Mouse (Mus musculus) frontal cortex, adult (tissue): ENCODE results near the gene Morn1.

Experiments
- ATAC-seq: cut with Nextera tagmentation; 2 replicates; pipeline ENCODE4 v1.9.2; 2017; ENCODE audit warnings: mild to moderate bottlenecking, moderate library complexity, mixed read lengths; ENCODE audit not compliant: low TSS enrichment

The Morn1 gene

DNA sequence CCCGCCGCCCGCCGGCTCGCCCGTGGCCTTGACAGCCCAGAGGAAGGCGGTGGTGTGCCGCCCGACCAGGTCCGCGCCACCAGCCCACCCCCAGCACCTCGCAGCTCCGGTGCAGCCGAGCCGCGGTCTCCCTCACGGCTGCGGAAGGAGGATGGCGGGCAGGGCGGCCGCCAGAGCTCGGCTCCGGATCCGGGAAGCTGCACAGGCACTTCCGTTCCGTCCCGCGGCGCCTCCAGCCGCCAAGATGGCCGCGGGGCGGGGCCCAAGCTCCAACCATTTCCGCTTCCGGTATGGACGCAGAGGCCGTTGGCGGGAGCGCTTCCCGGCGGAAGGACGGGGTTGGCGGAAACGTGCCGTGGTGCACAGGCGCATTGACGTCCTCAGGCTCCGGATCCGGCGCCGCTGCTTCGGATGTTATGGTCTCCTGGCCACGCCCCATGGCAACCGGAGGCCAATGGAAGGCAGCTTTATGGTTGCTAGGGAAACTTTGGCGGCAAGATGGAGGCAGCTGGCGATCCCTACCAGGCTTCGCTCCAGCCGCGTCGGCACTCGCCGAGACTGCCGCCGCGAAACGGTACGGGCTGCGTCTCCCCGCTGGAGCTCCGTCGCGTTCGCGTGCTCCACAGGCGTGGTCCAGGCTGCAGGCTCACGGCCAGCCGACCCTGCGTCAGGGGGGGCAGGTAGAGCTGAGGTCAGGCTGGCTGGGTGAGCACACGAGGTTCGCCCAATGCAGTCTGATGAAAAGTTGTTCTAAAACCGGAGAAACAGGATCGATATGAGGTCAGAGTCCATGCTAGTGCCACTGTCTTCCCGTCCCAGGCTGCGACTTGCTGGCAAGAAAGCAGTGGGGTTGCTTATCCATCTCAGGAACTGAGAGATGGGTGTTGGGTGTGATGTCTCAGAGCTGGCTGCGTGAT is at the start of gene Morn1, which contains the start of gene Rer1:
Gene Morn1 (plus strand): TSS at position 470 of the 917 bp plus-strand sequence.
Gene Rer1 (minus strand): TSS at position 275 of the 917 bp plus-strand sequence.
- peak; percentile 98 for ATAC-seq

DNA sequence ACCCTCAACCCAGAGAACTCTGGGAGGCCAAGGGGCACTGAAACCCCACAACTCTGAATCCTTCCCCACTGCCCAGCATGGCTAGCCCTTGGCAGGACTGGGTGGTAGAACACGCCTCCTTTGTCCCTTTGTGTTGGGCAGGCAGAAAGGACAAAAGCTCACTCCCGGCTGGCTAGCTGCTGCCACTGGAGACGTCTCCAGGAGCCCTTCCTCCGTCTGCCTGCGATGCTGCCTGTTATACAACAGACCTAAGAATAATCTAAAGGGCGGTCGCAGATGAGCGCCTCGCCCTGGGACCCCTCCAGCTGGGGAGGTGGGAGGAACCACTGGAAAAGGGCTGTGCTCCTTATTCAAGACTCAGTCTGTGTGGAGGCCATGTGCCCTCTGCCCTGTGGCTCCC is 46.2 kb upstream of the Morn1 start:
- peak; percentile 64 for ATAC-seq

DNA sequence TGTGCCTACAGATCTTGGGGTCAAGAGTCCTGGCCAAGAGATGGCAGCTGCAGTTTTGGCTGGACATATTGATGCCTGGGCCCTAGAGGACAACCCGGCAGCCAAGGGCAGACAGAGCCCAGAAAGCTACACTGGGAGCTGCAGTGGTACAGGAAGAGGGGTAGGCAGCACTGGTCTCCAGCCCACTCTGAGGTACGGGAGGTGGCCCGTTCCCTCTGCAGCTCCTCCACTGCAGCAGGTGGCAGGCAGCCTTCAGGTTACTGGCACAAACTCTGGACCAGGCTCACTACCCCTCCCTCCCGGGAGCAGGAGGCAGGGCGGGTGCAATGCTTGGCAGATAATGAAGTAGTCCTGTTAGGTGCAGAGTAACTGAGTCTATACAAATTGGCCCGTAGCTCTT is 45.7 kb upstream of the Morn1 start:
- peak; percentile 13; the same call in 1 of the 2 replicates for ATAC-seq

DNA sequence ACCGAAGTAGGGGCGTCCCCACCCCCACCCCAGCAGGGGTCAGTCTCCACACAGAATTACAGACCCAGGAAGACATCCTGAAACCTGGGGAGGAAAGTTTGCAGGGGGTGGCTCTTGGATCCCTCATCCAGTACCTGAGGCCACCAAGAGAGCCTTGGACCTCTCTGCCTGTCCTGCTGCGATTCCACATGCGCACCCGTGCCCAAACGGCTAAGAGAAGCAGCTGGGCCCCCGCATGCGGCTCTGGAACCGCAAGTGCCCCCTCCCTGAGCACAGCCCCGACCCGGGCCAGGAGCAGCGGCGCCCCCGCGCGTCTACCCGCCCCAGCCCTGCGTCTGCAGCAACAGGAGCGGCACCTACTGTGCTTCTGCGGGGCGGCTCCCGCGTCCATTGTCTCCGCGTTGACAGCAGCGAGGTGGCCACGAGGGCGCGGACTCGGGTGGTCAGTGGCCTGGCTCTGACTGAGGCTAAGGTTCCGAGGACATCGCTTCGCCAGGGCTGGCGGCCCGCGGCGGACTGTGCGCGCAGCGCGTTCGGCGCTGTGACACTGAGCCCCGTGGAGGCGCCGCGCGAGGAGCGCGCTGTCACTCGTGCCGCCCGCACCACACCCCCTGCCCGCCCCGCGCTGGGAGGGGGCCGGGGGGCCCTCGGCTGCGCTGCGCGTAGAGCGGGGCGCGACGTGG is 43.6 kb upstream of the Morn1 start:
- 0 out of 2 replicates have a peak, but pooled peaks have one; percentile 19 for ATAC-seq

DNA sequence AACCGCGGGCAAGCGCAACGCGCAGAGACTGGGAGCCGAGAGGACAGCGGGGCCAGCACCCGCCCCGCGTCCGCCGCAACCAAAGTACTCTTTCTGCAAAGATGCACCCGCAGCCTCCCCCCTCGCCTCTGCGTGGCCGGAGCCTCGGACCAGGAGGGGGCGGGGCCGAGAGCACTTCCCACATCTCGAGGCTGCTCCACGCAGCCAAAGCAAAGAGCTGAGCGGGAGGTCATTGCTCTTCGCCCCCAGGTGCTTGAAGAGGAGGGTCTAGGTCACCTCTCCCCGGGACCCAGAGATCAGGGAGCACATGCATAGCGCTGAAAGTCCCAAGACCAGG is 43.1 kb upstream of the Morn1 start:
- ATAC-seq, result no peak

DNA sequence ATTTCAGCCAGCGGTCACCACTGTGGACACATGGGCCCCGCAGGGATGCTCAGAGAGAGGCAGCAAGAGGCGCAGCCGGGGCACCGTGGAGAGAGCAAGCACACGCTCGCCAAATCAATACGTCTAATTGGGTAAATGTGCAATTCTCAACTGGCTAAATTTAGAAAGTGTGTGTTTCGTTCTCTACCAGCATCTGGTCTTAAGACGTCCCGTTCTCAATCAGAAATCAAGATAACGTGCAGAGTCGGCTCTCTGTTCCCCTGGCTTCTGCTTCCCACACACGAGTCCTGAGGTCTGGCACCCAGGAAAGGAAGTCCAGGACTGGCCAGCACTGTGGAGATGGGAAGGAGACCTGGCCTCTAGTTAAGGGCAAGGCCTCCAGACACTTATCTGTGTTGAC is 39.7 kb upstream of the Morn1 start:
- no peak for ATAC-seq

DNA sequence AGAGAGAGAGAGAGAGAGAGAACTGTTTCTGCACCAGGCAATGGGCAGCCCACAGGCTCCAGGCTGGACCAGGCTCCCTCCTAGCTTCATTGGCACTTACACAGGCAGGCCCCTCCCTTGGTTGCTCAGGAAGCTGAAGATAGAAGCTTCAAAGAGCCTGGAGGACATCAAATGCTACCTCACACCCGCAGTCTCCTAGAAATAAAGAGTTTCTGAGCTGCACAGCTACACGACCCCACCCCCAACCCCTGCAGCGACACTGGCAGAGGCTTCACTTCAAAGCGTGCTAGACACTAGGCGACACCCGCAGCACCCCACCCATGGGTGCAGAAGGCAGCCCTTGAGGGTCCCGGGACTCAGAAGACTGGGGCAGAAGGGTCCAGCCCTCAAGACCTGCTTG is 36.3 kb upstream of the Morn1 start:
- no peak for ATAC-seq

DNA sequence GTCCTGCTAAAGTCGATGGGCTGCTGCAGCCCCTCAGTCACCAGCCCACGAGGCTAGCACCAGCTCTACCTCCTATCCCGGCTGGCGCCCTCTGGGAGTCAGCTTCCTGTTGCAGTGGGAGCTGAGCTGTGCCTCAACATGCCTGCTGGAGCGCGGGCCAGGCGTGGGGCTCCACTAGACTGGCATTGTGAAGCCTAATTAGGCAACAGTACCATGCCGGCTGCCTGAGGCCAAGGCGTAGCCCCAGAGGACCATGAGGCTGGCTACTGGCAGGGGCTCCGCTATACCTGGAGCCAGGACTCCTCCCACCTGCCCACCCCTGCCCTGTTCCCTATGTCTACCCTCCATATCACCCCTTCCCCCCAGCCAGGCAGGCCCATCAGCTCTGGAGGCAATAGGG is 29.7 kb upstream of the Morn1 start, which contains the start of gene Plch2:
Gene Plch2 (minus strand): TSS at position 61 of the 400 bp plus-strand sequence.
- no peak for ATAC-seq

DNA sequence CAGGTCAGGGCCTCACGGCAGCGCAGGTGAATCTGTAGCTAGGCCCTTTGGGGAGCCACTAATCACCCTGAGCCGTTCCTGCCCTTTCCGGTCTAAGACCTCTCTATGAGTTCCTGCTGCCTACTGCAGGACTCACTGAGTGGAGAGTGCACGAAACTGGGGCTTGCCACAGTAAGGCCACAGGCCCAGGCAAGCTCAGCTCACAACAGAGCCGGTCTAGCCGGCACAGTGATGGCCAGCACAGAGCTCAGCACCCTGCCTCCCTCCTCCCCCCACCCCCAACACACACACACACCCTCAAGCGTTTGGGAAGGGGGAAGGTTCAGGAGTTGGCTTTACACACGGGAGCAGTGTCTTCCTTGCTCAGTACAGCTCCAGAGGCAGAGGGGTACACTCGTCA is 28.1 kb upstream of the Morn1 start:
- no peak for ATAC-seq

DNA sequence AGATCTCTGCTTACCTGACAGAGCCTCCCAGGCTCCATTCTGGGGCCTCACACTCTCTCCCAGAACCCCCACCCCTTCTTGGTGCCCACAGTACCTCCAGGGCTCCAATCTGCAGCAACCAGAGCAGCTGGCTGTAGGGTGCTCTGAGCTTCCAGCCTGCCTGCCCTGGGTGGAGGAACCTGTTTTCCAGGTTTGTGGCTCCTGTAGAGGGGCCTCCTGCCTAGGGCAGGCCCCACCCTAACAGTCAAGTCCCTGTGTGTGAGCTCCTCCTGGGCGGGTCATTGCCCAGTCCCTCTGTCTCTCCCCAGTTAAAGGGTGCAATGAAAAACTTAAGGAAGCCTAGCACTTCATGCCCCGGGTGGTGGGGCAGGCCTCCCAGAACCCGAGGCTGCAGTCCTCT is 22.5 kb upstream of the Morn1 start:
- ATAC-seq, result no peak

DNA sequence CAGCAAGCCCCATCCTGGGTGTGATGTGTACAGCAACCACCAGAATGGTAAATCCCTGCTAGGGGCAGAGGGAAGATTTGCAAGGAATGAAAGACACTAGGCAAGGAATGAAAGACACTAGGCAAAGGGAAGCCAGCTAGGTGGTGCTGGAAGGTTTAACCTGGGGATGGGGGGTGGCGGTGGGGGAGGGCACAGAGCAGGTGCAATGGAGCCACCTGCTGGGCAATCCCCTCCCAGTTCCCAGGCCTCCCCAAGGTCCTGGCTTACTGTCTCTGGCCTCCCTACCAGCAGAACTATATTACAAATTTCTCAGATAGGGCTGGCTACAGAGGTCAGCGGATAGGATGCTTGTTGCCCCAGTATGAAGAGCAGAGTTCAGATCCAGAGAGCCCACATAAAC is 21.9 kb upstream of the Morn1 start:
- no peak for ATAC-seq

DNA sequence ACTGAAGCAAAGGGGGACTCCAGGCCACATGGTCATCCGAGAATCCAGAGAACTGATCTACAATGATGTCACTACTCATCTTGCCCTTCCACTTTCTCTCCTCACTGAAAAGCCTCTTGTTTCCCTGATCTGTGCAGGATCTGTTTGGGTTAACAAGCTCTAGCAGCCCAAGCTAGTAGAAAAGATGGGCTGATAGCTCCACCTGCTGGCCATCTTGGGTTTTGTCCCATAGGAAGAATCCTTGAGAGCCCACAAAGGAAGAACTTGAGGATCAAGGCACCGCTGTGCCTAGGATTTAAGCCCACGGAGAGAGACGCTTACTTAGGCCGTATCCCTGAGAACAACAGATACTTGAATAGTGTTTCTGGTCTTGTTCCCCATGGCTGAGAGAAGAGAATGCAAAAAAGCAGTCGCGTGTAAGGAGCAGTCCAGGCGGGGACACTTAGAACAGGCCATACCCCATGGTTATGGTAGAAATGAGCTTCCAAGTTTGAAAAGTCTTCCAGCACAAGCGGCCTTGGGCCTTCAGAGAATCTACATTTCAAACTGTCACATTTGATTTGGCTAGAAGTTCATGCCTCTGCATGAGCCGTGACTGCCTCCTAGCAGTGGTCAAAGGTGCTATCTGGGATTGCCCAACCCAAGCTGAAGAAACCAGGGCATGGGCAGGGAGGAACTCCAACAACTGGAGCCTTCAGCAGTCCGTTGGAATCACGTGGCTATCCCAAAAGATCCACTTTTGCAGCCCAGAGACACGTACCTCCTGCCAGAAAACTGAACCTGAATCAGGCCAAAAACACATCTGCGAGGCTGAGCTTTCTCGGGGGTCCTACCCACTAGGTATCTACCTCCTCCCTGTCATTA is 20.2 kb upstream of the Morn1 start:
- ATAC-seq, result peak; percentile 47

DNA sequence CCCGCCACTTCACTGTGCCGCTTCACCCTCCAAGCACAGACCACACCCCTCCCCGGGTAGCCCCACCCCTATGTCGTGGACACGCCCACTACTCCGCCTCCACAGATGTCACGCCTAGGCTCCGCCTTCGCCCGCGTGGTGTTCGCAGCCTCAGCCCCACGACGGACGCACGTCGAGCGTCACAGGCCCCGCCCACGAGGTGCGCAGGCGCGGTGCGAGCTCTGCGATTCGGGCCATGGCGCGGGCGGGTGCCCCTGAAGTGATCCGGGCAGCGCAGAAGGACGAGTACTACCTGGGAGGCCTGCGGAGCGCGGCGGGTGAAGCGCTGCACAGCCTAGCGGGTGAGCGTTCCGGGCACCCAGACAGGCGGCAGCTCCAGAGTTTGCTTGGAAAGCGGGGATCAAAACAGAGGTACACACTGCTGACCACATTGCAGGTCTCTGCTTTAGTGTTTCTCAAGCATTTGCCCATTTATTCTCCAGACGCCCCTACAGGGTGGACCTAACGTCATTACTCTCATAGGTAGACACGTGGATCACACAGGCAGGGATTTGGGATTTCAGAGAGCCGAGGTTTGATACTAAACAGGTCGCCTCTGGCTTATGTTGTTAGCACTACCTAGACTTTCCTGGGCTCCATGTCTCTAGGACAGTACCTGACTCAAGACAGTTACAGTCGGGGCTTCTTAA is 19.4 kb upstream of the Morn1 start, which contains the start of gene Pex10:
Gene Pex10 (plus strand): TSS at position 183 of the 689 bp plus-strand sequence.
- peak; percentile 76 for ATAC-seq

DNA sequence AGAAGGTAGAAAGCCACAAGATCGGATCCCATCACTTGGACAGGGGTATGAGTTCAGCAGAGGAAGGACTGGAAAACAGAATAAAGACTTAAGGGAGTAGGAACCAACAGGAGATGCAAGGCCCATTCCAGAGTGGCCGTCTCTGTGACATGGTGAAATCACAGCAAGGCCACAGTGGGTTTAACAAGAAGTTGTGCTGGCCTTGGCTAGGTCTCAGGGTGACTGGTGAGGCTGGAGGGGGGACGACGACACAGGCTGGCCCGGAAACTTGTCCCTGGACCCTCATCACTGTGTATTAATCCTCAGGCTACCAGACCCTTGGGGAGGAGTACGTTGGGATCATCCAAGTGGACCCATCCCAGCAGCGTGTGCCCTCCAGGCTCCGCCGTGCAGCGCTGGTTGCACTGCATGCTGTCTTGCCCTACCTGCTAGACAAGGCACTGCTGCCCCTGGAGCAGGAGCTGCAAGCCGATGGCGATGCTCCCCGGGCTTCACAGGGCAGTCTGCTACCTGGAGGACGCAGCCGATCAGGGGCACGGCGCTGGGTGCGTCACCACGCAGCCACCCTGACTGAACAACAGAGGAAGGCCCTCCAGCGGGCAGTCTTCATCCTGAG is 17.9 kb upstream of the Morn1 start:
- ATAC-seq, result no peak

DNA sequence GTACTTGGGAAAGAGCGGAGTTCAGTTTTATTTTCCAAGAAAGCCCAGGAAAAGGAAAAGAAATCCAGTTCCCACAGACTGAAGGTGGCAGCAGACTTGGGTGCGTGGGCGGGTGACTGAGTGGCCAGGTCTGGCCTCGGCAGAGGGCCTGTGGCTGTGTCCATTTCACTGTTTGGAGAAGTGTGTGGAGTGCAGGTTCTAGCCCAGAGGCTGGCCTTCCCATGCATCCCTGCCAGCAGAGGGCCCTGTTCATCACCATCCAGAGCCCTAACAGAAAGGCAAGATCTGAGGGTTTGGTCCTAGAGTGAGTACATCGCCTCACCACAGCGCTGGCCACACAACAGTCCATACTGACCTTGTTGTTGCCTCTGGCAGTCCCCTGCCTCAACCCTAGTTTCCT is 17.2 kb upstream of the Morn1 start:
- no peak for ATAC-seq

DNA sequence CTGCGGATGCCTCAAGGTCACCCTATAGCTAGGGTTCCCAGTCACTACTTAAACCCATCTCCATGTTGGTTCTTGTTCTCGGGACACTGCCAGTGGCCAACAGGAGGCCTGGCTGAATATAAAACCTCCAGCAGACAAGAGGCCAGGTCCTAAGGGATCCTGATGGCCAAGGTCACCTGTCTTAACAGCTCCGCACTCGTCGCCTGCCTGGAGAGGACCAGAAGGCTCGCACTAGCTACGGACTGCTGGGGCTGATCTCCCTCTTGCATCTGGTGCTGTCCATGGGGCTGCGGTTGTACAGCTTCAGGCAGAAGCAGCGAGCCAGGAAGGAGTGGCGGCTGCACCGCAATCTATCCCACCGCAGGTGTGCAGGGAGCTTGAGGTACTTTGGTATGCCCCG is 16.2 kb upstream of the Morn1 start:
- ATAC-seq, result no peak

DNA sequence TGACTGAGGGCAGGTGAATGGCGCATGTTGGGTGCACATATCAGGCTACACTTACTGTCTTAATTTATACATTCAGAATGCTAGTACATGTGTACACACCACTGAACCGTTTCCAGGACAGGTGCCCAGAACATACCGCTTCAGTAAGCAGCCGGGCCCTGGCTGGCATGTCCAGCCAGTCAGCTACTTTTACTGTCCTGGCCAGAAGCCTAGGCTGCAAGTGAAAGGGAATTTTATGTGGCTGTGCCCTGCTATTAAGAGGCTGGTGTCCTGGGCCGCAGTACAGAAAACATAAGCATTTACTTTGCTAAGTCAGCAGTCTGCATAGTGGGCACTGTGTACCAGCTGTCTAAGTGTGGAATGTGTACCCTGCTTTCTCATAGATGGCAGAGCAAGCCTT is 15.5 kb upstream of the Morn1 start:
- no peak for ATAC-seq

DNA sequence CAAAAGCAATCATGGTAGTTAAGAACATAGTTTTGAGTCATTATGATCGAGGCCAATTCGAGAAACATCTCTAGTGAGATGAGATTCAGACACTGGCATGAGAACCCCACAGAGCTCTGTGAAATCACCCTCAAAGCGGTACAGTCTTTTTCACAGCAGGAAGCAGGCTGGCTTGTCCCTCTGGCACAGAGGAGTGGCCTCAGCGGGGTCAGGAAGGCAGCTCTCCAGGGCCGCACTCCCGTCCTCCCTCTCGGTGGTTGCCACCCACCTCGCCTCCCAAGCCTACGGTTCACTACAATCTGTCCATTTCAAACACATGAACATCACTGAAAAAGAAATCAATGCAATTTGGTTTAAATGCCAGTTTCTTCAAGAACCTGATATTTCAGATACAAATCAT is 12.0 kb upstream of the Morn1 start:
- ATAC-seq, result no peak

DNA sequence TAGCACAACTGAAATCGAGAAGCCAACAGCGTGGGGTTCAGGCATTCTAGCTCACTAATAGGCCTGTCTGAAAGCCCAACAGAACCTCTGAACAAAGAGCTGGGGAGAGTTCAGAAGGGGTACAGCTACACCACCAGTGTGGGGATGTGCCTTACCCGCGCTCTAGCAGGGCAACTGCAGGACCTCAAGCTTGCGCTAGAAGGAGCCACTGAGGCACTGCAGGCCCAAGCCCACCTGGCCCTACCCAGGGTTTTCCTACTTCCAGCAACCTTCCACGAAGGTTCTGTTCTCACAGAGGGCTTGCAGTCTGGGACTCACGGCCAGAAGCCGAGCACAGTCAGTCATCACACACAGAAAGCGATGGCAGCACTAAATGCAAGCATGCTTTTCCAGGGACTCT is 11.2 kb upstream of the Morn1 start:
- ATAC-seq, result no peak

DNA sequence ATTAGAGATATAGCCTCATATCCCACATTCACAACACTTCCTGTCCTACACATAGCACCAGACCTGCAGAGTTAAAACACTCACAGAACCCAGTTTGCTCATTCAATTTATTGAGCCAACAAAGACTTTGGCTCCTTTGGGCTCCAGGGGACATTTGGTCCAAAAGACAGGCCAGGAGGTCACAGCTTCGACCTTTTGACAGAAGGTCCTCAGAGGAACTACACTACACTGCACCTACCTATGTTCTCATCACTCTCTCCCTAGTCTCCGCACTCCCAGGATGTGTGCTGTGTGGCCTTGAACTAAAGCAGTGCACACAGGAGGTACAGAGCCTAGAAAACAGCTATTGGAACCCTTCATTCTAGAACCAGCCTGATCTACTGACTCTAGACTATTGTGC is 10.6 kb upstream of the Morn1 start:
- ATAC-seq, result no peak

DNA sequence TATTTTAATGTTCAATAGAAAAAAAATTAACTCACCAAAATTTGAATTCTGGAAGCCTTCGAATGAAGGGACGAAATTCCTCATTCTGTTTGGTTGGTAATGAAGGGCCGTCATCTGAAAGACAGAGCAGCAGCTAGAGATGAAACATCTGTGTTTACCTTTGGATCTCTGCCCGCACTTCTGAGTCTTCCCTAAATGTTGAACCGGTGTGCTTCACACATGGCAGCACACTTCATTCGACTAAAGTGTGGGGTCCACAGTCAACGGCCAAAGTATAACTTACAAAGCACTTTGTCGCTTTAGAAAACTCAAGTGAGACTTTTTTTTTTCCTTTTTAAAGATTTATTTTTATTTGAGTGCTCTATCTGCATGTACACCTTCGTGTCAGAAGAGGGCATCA is 9.7 kb upstream of the Morn1 start:
- ATAC-seq, result no peak
